Mouse (Mus musculus) spleen, adult 2 months (tissue): Measurements from ENCODE around the gene Tmprss11c.

Source experiments
- CTCF ChIP-seq: fragments of 200-500 bp; IDR thresholded peaks from 2 replicates; pipeline ENCODE4 v1.5.1; 2011; ENCODE audit warnings: mild to moderate bottlenecking, inconsistent platforms; ENCODE audit not compliant: insufficient read depth, insufficient read length, insufficient replicate concordance; ENCODE audit errors: extremely low read depth
- POLR2A ChIP-seq: fragments of 200-500 bp; IDR thresholded peaks from 2 replicates; pipeline ENCODE4 v1.6.1; 2011; ENCODE audit warnings: low read depth, low read length, inconsistent platforms

GRCm38 (mm10) chr5:86190290-86190689 is 98.8 kb downstream of the Tmprss11c start:
- no peak for TF ChIP-seq CTCF
- no peak for TF ChIP-seq POLR2A
